Mouse (Mus musculus) hindbrain, embryonic 16.5 days (tissue): ENCODE results near the gene Mrm3. TPM values are rescaled to one million over a fixed set of nuclear protein-coding genes. Genes with fewer than 3 reads are reported as not detected.
A peak's percentile ranks its signal among the peaks of the same experiment; 100 is the strongest.

Experiments used
- ATAC-seq: fragments of 200-750 bp; cut with Nextera tagmentation; 2 replicates; pipeline ENCODE4 v1.8.0; 2017; ENCODE audit warnings: moderate TSS enrichment, moderate library complexity
- H3K27ac ChIP-seq: fragments of 300-500 bp; sonication (generic); 2 replicates; pipeline ENCODE4 v1.5.1; 2014; ENCODE audit warnings: low read depth, mild to moderate bottlenecking, control low read depth, low read length, moderate library complexity
- H3K27me3 ChIP-seq: fragments of 300-500 bp; sonication (generic); replicated peaks from 2 replicates; pipeline ENCODE4 v1.6.1; 2014; ENCODE audit warnings: low read length; ENCODE audit not compliant: control insufficient read depth, insufficient read depth
- H3K36me3 ChIP-seq: fragments of 300-500 bp; sonication (generic); 2 replicates; pipeline ENCODE4 v1.6.1; 2014; ENCODE audit warnings: mild to moderate bottlenecking, low read length, moderate library complexity, mixed read lengths; ENCODE audit not compliant: control insufficient read depth, insufficient read depth
- H3K4me1 ChIP-seq: fragments of 300-500 bp; sonication (generic); 2 replicates; pipeline ENCODE4 v1.6.1; 2014; ENCODE audit warnings: low read depth, low read length; ENCODE audit not compliant: control insufficient read depth, insufficient read depth
- H3K4me2 ChIP-seq: fragments of 300-500 bp; sonication (generic); 2 replicates; pipeline ENCODE4 v1.6.1; 2014; ENCODE audit warnings: mild to moderate bottlenecking, low read length, control low read depth, moderate library complexity
- H3K4me3 ChIP-seq: fragments of 300-500 bp; sonication (generic); 2 replicates; pipeline ENCODE4 v1.5.1; 2014; ENCODE audit warnings: mild to moderate bottlenecking, low read length, control low read depth, moderate library complexity
- H3K9ac ChIP-seq: fragments of 300-500 bp; sonication (generic); 2 replicates; pipeline ENCODE4 v1.6.1; 2014; ENCODE audit warnings: low read depth, mild to moderate bottlenecking, control low read depth, low read length, moderate library complexity
- H3K9me3 ChIP-seq: fragments of 300-500 bp; sonication (generic); 2 replicates; pipeline ENCODE4 v1.6.1; 2014; ENCODE audit warnings: mild to moderate bottlenecking, low read length, moderate library complexity; ENCODE audit not compliant: control insufficient read depth
- WGBS: fragments of 180-500 bp; shearing (Covaris S2); extraction: QIAGEN DNeasy Blood & Tissue Kit; methylation state at CpG from one replicate; pipeline ENCODE4 v1.1.7; 2014; 5-methylcytosine and 5-hydroxymethylcytosine counted together
- polyA plus RNA-seq: library from polyadenylated mRNA; unstranded; fragments of >200 nt; fragmentation: Nextera tagmentation; extraction: Ambion mirVana; gene quantifications from 2 replicates; pipeline ENCODE4 v1.2.1, GENCODE M21; 2015

Mrm3 gene
- polyA plus RNA-seq, 1 experiment from 2014 or later: 26.1 TPM

DNA sequence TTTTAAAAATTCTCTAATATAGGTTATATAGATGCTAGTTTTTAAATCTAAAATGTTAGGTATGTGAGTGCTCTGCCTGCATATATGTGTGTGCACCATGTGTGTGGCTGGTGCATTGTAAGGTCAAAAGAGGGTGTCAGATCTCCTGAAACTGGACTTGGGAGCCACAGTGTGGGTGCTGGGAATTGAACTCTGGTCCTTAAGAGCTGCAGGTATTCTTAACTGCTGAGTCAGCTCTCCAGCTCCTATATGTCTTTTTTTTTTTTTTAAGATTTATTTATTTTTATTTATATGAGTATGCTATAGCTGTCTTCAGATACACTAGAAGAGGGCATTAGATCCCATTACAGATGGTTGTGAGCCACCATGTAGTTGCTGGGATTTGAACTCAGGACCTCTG is 2.9 kb downstream of the Mrm3 start:
- no peak overlapping the region for H3K9ac ChIP-seq
- H3K27me3 ChIP-seq: no peaks in the 10 kb centered on the region
- no peak overlapping the region for H3K4me2 ChIP-seq
- H3K9me3 ChIP-seq: no peaks in the 10 kb centered on the region
- H3K4me3 ChIP-seq: no peak overlapping the region
- H3K36me3 ChIP-seq: peaks cover 14% of the 10 kb centered on the region
- H3K4me1 ChIP-seq: peaks cover 24% of the 10 kb centered on the region
- H3K27ac ChIP-seq: no peak overlapping the region
- ATAC-seq: no peak

DNA sequence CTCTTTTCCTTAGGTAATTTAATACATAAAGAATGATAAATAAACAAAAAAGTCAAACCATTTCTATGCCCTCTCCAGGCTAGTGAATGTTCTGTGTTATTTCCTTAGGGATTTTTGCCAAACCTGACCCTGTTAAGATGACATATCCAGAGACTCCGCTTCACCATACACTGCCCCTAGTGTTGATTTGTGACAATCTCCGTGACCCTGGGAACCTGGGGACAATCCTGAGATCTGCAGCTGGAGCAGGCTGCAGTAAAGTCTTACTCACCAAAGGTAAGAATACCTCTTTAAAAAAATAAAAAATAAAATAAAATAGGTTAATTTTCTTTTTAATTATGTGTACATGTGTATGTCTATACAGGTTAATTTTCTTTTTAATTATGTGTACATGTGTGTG is 3.7 kb downstream of the Mrm3 start:
- H3K4me1 ChIP-seq: peaks cover 20% of the 10 kb centered on the region
- no peaks in the 10 kb centered on the region for H3K9me3 ChIP-seq
- no peak overlapping the region for H3K4me2 ChIP-seq
- H3K36me3 ChIP-seq: peaks cover 14% of the 10 kb centered on the region
- ATAC-seq: no peak
- 54% methylated on average over 2 of the region's 2 CpGs for WGBS
- H3K4me3 ChIP-seq: no peak overlapping the region
- no peak overlapping the region for H3K9ac ChIP-seq
- no peaks in the 10 kb centered on the region for H3K27me3 ChIP-seq
- no peak overlapping the region for H3K27ac ChIP-seq

DNA sequence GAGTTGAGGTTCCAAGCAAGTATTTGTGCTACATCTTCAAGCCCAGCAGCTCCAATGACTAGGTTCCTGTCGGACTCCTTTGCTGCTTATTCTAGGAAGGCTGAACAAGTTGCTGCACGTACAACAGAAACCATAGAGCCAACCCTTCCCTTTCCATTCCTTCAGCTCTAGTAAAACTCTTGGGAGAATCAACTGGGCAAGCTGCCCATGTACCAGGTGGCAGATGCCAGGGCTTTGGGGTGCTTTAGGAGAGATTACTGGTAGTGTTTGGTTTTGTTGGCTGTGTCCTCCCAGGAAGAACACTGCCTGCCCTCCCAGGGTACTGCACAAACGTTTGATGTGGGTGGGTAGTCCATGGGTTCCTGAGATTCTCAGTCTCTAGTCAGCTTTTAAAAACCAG is 8.5 kb downstream of the Mrm3 start:
- no peak overlapping the region for H3K27ac ChIP-seq
- peaks cover 14% of the 10 kb centered on the region for H3K36me3 ChIP-seq
- peaks cover 9% of the 10 kb centered on the region; the same call in 1 of the 2 replicates for H3K4me1 ChIP-seq
- no peak overlapping the region for H3K4me2 ChIP-seq
- H3K4me3 ChIP-seq: no peak overlapping the region
- H3K9ac ChIP-seq: no peak overlapping the region
- H3K27me3 ChIP-seq: no peaks in the 10 kb centered on the region
- WGBS: 60% methylated on average over 3 of the region's 3 CpGs
- ATAC-seq: no peak
- H3K9me3 ChIP-seq: no peaks in the 10 kb centered on the region

DNA sequence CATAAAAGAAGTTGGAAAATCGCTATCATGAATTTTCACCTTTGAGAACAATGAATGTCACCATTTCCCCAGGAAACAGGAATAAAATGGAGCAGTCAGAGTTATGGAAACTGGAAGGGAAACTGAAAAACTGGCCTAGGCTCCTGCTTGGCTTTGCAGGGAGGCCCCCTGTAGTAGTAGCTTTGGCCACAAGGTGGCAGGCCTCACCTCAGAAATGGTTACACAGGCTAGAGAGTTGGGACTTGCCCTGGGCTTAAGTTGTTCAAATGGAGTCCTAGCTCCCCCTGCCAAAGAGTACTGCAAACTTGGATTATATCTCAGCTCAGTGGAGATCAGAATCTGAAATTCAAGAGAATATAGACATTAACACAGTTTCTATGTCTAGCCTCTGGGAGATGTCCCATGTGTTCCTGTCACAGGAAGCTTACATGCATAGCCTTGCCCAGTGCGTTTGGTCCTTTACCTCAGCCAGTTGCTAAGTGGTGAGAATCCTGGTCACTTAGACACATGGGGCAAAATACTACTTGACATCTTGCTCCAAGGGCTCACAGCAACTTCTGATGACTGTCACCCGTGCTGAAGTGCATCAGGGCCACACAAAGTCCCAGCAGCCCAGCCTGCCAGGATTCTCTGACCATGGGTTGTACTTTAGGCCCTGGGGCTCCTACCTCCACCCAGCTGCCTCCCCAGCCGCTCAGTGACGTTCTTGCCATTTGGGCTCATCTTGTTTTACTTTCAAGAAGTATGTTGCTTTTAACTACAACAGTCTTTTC is 9.8 kb downstream of the Mrm3 start:
- Histone ChIP-seq H3K4me3 (no peak overlapping the region), H3K9me3 (no peaks in the 10 kb centered on the region), H3K4me1 (peaks cover 9% of the 10 kb centered on the region; the same call in 1 of the 2 replicates), H3K9ac (no peak overlapping the region), H3K4me2 (no peak overlapping the region), H3K36me3 (peaks cover 14% of the 10 kb centered on the region), H3K27me3 (no peaks in the 10 kb centered on the region), H3K27ac (no peak overlapping the region)
- 44% methylated on average over 5 of the region's 5 CpGs for WGBS
- peak; percentile 82 for ATAC-seq

DNA sequence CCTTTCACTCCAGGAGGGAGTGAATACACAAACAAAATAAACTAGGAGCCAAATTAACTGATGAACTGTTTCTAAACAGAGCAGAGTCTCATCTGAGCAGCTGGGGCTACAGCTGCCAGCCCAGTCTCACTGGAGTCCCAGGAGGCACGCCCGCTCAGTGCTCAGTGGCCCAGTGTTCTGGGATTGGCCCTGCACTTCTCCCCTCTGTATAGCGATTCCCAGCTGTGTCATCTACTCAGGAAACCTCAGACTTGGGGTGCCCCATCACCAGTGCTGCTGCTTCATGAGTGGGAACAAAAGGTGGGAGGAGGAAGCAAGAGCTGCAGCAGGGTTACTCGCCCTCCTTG is 10.4 kb downstream of the Mrm3 start:
- WGBS: 52% methylated on average over 4 of the region's 4 CpGs
- ATAC-seq: no peak; the same call in 1 of the 2 replicates
- H3K9me3 ChIP-seq: no peaks in the 10 kb centered on the region
- no peaks in the 10 kb centered on the region for H3K27me3 ChIP-seq
- H3K4me3 ChIP-seq: no peak overlapping the region
- H3K4me1 ChIP-seq: peaks cover 9% of the 10 kb centered on the region; the same call in 1 of the 2 replicates
- peaks cover 14% of the 10 kb centered on the region for H3K36me3 ChIP-seq
- H3K9ac ChIP-seq: no peak overlapping the region
- no peak overlapping the region for H3K4me2 ChIP-seq
- H3K27ac ChIP-seq: no peak overlapping the region

DNA sequence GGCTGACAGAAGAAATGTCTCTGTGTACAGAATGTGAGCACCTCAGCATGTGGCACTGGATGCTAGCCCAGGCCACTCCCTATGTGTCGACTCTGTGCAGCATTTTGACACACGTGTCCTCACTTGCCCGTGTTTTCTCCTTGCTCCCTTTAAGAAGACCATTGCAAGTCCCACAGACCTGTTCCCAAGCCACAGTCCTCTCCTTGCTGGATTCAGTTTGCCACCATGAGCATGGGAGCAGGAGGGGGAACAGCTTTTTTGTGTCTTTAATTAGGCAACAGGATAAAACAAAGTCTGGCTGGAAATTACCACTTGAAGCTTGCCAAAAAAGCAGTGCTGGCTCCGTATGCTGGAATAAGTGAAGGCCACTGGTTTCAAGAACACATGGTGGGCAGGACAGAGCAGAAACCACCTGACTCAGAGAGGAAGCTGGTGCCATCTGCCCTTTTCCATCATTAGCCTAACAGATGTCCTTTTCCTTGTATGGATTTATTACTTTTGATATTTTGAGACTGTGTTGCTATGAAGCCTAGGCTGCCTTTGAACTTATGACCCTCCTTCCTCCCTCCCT is 12.0 kb downstream of the Mrm3 start:
- H3K36me3 ChIP-seq: peaks cover 6% of the 10 kb centered on the region; the same call in 1 of the 2 replicates
- H3K4me1 ChIP-seq: peaks cover 13% of the 10 kb centered on the region
- no peaks in the 10 kb centered on the region for H3K27me3 ChIP-seq
- no peak overlapping the region for H3K9ac ChIP-seq
- no peak overlapping the region for H3K4me2 ChIP-seq
- no peaks in the 10 kb centered on the region for H3K9me3 ChIP-seq
- H3K27ac ChIP-seq: no peak overlapping the region; the same call in 1 of the 2 replicates
- no peak overlapping the region for H3K4me3 ChIP-seq
- WGBS: 52% methylated on average over 4 of the region's 4 CpGs
- ATAC-seq: no peak

DNA sequence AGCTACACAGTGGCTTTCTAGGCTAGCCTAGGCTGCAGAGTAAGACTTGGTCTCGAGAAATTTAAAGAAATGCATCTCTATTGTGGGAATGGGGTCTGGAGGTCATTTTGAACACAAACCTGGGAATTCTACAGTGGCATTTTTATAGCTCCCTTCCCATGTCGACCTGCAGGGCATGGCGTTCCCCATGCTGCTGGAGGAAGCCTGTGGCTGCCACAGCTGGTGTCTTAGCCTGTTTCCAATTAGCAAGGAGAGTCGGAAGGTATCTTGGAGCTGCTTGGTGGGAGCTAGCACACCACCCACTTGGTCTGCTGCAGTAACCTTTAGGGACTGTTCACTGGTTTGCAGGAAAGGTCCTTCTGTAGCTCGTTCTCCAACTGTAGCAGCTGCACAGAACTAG is 12.6 kb downstream of the Mrm3 start:
- Histone ChIP-seq H3K36me3 (0 out of 2 replicates have a peak, but pooled peaks cover 2% of the 10 kb centered on the region), H3K27me3 (no peaks in the 10 kb centered on the region), H3K9me3 (no peaks in the 10 kb centered on the region), H3K27ac (no peak overlapping the region), H3K4me1 (peaks cover 13% of the 10 kb centered on the region), H3K9ac (no peak overlapping the region), H3K4me3 (no peak overlapping the region), H3K4me2 (no peak overlapping the region)
- no peak for ATAC-seq
- WGBS: 44% methylated on average over 5 of the region's 5 CpGs

DNA sequence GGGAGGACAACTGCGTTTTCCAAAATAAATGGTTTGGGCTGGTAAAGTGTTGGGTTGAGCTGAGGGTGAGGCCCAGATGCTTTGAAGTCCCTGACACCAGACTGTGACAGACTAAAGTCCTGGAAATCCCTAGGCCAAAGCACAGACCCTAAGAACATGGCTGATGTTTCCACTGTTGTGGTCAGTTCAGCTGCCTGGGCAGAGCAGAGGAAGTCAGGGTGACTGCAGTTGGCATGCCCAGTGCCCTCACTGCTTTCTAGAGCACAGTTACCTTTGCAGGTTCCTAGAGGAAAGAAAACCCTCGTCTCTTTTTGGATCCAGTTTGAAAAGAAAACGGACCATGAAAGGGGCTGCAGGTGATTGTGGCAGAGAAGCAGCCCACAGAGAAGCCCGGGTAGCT is 13.9 kb downstream of the Mrm3 start:
- Histone ChIP-seq H3K4me3 (no peak overlapping the region), H3K36me3 (no peaks in the 10 kb centered on the region), H3K9ac (no peak overlapping the region), H3K27ac (no peak overlapping the region), H3K4me1 (peaks cover 16% of the 10 kb centered on the region), H3K4me2 (no peak overlapping the region), H3K27me3 (no peaks in the 10 kb centered on the region), H3K9me3 (no peaks in the 10 kb centered on the region)
- ATAC-seq: no peak
- WGBS: 78% methylated on average over 4 of the region's 4 CpGs

DNA sequence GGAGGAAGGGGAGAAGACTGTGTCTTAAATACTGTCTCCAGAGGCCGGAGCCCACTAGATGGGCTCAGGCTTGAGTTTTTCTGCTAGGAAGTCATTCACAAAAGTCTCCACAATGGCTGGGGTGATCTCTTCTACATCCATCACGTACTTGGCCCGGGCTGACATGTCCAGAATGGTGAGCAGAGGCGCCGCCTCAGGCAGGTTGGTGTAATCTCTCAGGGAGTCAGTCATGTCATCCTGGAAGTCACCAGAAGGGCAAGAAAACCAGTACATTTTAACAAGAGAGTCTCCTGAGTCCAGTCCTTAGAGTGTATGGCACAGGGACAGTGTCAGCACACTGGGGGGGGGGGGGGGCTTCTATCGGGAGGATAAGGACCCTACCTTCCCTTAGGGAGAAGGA is 15.0 kb downstream of the Mrm3 start:
- 72% methylated on average over 6 of the region's 6 CpGs for WGBS
- Histone ChIP-seq H3K27ac (no peak overlapping the region), H3K4me3 (no peak overlapping the region), H3K36me3 (no peaks in the 10 kb centered on the region), H3K27me3 (no peaks in the 10 kb centered on the region), H3K4me2 (no peak overlapping the region), H3K4me1 (peaks cover 23% of the 10 kb centered on the region), H3K9ac (no peak overlapping the region), H3K9me3 (no peaks in the 10 kb centered on the region)
- ATAC-seq: no peak
